Mouse (Mus musculus) gastrocnemius, postnatal 14 days (tissue): ENCODE data around the gene Grik4. TPM values are rescaled to one million over a fixed set of nuclear protein-coding genes. Genes with fewer than 3 reads are reported as not detected.

Experiments used
- DNase-seq: peaks from one replicate; pipeline ENCODE4 v3.0.0; 2021; ENCODE audit warnings: mixed read lengths
- intact Hi-C: fragments of 180-260 bp; cut with DNase I; formaldehyde crosslinking; loops from one replicate; pipeline ENCODE4 v1.15.1; 2025; ENCODE audit warnings: low total_unique reads
- total RNA-seq, 2 experiments: library from RNA; stranded (reverse); gene quantifications; 2 replicates each; pipeline ENCODE4 v1.2.3; 2021

Gene Grik4
- total RNA-seq, 2 experiments from 2014 or later, result 0.33 to 0.35 TPM

GRCm38 (mm10) chr9:42721718-42722117, 222.6 kb downstream of the Grik4 start:
- DNase-seq, result no peak
- intact Hi-C loops, result no loop called here

GRCm38 (mm10) chr9:42721146-42721545, 223.1 kb downstream of the Grik4 start:
- DNase-seq, result no peak
- intact Hi-C loops, result no loop called here

- DNase-seq, result no peak
- intact Hi-C loops, result no loop called here
Measured at GRCm38 (mm10) chr9:42713912-42714311, 230.4 kb downstream of the Grik4 start.

GRCm38 (mm10) chr9:42705848-42706247, 238.4 kb downstream of the Grik4 start:
- no peak for DNase-seq

GRCm38 (mm10) chr9:42703191-42703854, 241.0 kb downstream of the Grik4 start:
- intact Hi-C loops, result no loop called here
- no peak for DNase-seq

More at GRCm38 (mm10) chr9:42705848-42706247, 238.4 kb downstream of the Grik4 start:
- intact Hi-C loops, result no loop called here

- DNase-seq, result no peak
Measured at GRCm38 (mm10) chr9:42702231-42703132, 241.8 kb downstream of the Grik4 start.

GRCm38 (mm10) chr9:42701729-42702128, 242.6 kb downstream of the Grik4 start:
- intact Hi-C loops, result no loop called here

More at GRCm38 (mm10) chr9:42702231-42703132, 241.8 kb downstream of the Grik4 start:
- intact Hi-C loops, result no loop called here

GRCm38 (mm10) chr9:42693024-42693423, 251.3 kb downstream of the Grik4 start:
- no peak for DNase-seq
- intact Hi-C loops, result no loop called here

More at GRCm38 (mm10) chr9:42701729-42702128, 242.6 kb downstream of the Grik4 start:
- no peak for DNase-seq

GRCm38 (mm10) chr9:42688143-42688542, 256.1 kb downstream of the Grik4 start:
- peak; percentile 42 for DNase-seq
- intact Hi-C loops, result loop anchor here (2.0 kb wide), 1 partner anchor 257 kb away; the partner anchor contains the start of gene Grik4

- intact Hi-C loops, result no loop called here
- DNase-seq, result no peak
Measured at GRCm38 (mm10) chr9:42686104-42686503, 258.2 kb downstream of the Grik4 start.

GRCm38 (mm10) chr9:42674017-42674412, 270.3 kb downstream of the Grik4 start:
- intact Hi-C loops, result no loop called here
- DNase-seq, result no peak

GRCm38 (mm10) chr9:42673385-42674016, 270.8 kb downstream of the Grik4 start:
- intact Hi-C loops, result no loop called here
- DNase-seq, result no peak

- intact Hi-C loops, result no loop called here
- no peak for DNase-seq
Measured at GRCm38 (mm10) chr9:42672982-42673381, 271.3 kb downstream of the Grik4 start.

- no peak for DNase-seq
- intact Hi-C loops, result no loop called here
Measured at GRCm38 (mm10) chr9:42670619-42671018, 273.7 kb downstream of the Grik4 start.

- intact Hi-C loops, result no loop called here
- no peak for DNase-seq
Measured at GRCm38 (mm10) chr9:42661481-42661880, 282.8 kb downstream of the Grik4 start.

- peak; percentile 17 for DNase-seq
- intact Hi-C loops, result no loop called here
Measured at GRCm38 (mm10) chr9:42652756-42653155, 291.5 kb downstream of the Grik4 start.

GRCm38 (mm10) chr9:42652309-42652708, 292.0 kb downstream of the Grik4 start:
- intact Hi-C loops, result no loop called here
- no peak for DNase-seq

GRCm38 (mm10) chr9:42649872-42650271, 294.4 kb downstream of the Grik4 start:
- no peak for DNase-seq
- intact Hi-C loops, result loop anchor here (5.0 kb wide), 1 partner anchor 667 kb away; no protein-coding TSS in a partner anchor

GRCm38 (mm10) chr9:42648051-42648450, 296.2 kb downstream of the Grik4 start:
- intact Hi-C loops, result loop anchor here (5.0 kb wide), 1 partner anchor 669 kb away; no protein-coding TSS in a partner anchor
- DNase-seq, result no peak

- DNase-seq, result no peak
- intact Hi-C loops, result loop anchor here (5.0 kb wide), 1 partner anchor 670 kb away; no protein-coding TSS in a partner anchor
Measured at GRCm38 (mm10) chr9:42647596-42647995, 296.7 kb downstream of the Grik4 start.
